Mouse (Mus musculus): ENCODE results near the gene Large1.

DNA sequence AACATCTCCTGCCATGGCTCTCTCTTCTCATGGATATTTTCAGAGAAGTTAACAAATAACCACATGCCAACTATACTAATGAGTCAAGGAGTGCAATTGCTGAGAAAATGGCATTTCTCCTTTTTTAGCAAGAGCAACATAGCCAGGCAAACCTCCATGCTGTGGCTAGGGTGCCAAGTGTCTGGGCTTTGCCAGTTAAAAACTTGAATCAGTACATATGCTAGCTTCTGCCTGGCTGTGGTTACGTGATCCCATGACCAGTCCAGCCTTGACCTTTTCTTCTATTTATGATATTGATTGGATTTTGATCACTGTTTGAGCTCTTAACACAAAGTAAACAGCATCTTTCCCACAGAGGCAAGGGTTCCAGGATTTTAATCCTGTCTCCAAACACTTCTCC, 335.7 kb downstream of the Large1 start:
- TF ChIP-seq CTCF (IDR thresholded peaks at IDR 0.05; ENCODE audit: low read depth) (no peak), EP300 (IDR thresholded peaks at IDR 0.05; ENCODE audit: low read depth) (no peak)
